Comparison of ENCODE assay signal across 9 mouse cellular contexts in genomic region chr2:128339061-128339642, GRCm38 (mm10).
DNase-seq lines count a peak whose midpoint lies in the region; ATAC-seq and TF ChIP-seq lines count a peak whose summit lies in the region.
"Had no signal": no experiment of that assay in that cellular context is flagged by ENCODE, and none has a peak within 500 bp of the region (broad histone marks: within the 10 kb centered on the region; RNA-seq: fewer than 3 reads in every experiment).

No protein-coding gene starts in this region.

- TF ChIP-seq EP300 in liver, postnatal 0 days (IDR thresholded peaks at IDR 0.05; ENCODE audit: low read depth): no peak

- 17% methylated on average over 8 of the region's 8 CpGs for WGBS in intestine, embryonic 16.5 days
- WGBS in liver, postnatal 0 days (ENCODE audit: insufficient replicate concordance): 13% methylated on average over 8 of the region's 8 CpGs

- H3K27ac ChIP-seq in intestine, embryonic 16.5 days (ENCODE audit: low read length): peak overlapping the region; percentile 50
- peak overlapping the region; percentile 34; the same call in 1 of the 2 replicates for H3K27ac ChIP-seq in liver, postnatal 0 days (ENCODE audit: low read depth)
- H3K27ac ChIP-seq: hindbrain, embryonic 15.5 days had no signal

- H3K4me3 ChIP-seq in intestine, embryonic 16.5 days (ENCODE audit: low read length): no peak overlapping the region
- H3K4me3 ChIP-seq in liver, postnatal 0 days (ENCODE audit: low read depth, low read length): no peak overlapping the region
- H3K4me3 ChIP-seq: hindbrain, embryonic 15.5 days had no signal

- TF ChIP-seq CTCF in liver, postnatal 0 days (IDR thresholded peaks at IDR 0.05; ENCODE audit: low read depth): no peak

- peak; percentile 40 for ATAC-seq in common myeloid progenitor, adult 5-6 weeks (replicated peaks; ENCODE audit: low read depth, poor library complexity, severe bottlenecking)
- peak; percentile 52; the same call in 1 of the 2 replicates for ATAC-seq in intestine, embryonic 16.5 days
- peak; percentile 40; the same call in 1 of the 2 replicates for ATAC-seq in liver, postnatal 0 days

- no peak overlapping the region for H3K9ac ChIP-seq in intestine, embryonic 16.5 days (ENCODE audit: low read depth, low read length)
- no peak overlapping the region for H3K9ac ChIP-seq in liver, postnatal 0 days (replicated peaks)
- H3K9ac ChIP-seq: hindbrain, embryonic 15.5 days had no signal

- DNase-seq in embryo, embryonic 11 days: peak; percentile 54
- no peak for DNase-seq in embryo, embryonic 10 days (ENCODE audit: low spot score)
- peak; percentile 36 for DNase-seq in liver, postnatal 0 days
- DNase-seq in testis, postnatal 10 days (ENCODE audit: low spot score): no peak
- no peak for DNase-seq in thymus, postnatal 0 days (ENCODE audit: low spot score)
- no peak for DNase-seq in right cerebral cortex, postnatal 25 days

- no peaks in the 10 kb centered on the region for H3K9me3 ChIP-seq in intestine, embryonic 16.5 days (ENCODE audit: control insufficient read depth, low read length)
- H3K9me3 ChIP-seq in liver, postnatal 0 days (ENCODE audit: low read length): no peaks in the 10 kb centered on the region
- H3K9me3 ChIP-seq: hindbrain, embryonic 15.5 days had no signal

- no peaks in the 10 kb centered on the region for H3K36me3 ChIP-seq in intestine, embryonic 16.5 days (ENCODE audit: control insufficient read depth, insufficient read depth, low read length)
- no peaks in the 10 kb centered on the region for H3K36me3 ChIP-seq in liver, postnatal 0 days (replicated peaks; ENCODE audit: insufficient read depth, low read length)
- H3K36me3 ChIP-seq: hindbrain, embryonic 15.5 days had no signal

- peaks cover 24% of the 10 kb centered on the region for H3K4me1 ChIP-seq in intestine, embryonic 16.5 days (ENCODE audit: control insufficient read depth, insufficient read depth, low read length)
- H3K4me1 ChIP-seq in liver, postnatal 0 days (ENCODE audit: insufficient read depth): peaks cover 39% of the 10 kb centered on the region

- H3K4me2 ChIP-seq in intestine, embryonic 16.5 days (ENCODE audit: low read depth, low read length): no peak overlapping the region
- H3K4me2 ChIP-seq in liver, postnatal 0 days (ENCODE audit: low read depth, low read length): peak overlapping the region; percentile 44; the same call in 1 of the 2 replicates
- H3K4me2 ChIP-seq: hindbrain, embryonic 15.5 days had no signal

- H3K27me3 ChIP-seq in intestine, embryonic 16.5 days (replicated peaks; ENCODE audit: control insufficient read depth, insufficient read depth, low read length): no peaks in the 10 kb centered on the region
- H3K27me3 ChIP-seq in liver, postnatal 0 days (ENCODE audit: insufficient read depth, low read length): no peaks in the 10 kb centered on the region
- H3K27me3 ChIP-seq: hindbrain, embryonic 15.5 days had no signal

Comparison
In these comparisons a context has a peak if more than half of its experiments do, and no peak if none do; other contexts are left out.
1. DNase-seq: peak in embryo, embryonic 11 days (single experiment) and liver, postnatal 0 days (single experiment); none in embryo, embryonic 10 days (single experiment), testis, postnatal 10 days (single experiment), thymus, postnatal 0 days (single experiment) and right cerebral cortex, postnatal 25 days (single experiment).
2. Peak in every context shown above with its lines, with median percentiles within 50 percentile points of each other: ATAC-seq.